Mouse (Mus musculus) cerebellum, postnatal 36 days (tissue): Measurements from ENCODE around the gene Acap3.

Experiments used
- DNase-seq, 2 experiments: peaks; one replicate each; pipeline ENCODE4 v3.0.0; 2021 to 2022; ENCODE audit warnings: mixed read lengths in 2 of 2

Acap3 gene

GRCm38 (mm10) chr4:155887674-155888073 lies 3.9 kb upstream of the Acap3 start:
- DNase-seq = no peak

GRCm38 (mm10) chr4:155888181-155888580 lies 3.4 kb upstream of the Acap3 start:
- no peak for DNase-seq

- DNase-seq = no peak
Observed at GRCm38 (mm10) chr4:155889316-155889715, 2.3 kb upstream of the Acap3 start.

GRCm38 (mm10) chr4:155891011-155891471 lies 581 bp upstream of the Acap3 start:
- peak in 1 of 2 experiments; percentile 28 for DNase-seq

- DNase-seq = peak; percentile 82 to 91
Observed at GRCm38 (mm10) chr4:155892017-155892416, 395 bp downstream of the Acap3 start.

- DNase-seq = peak in 1 of 2 experiments; percentile 43
Observed at GRCm38 (mm10) chr4:155892438-155893211, 1.0 kb downstream of the Acap3 start.

- no peak for DNase-seq
Observed at GRCm38 (mm10) chr4:155893212-155893690, 1.6 kb downstream of the Acap3 start.

GRCm38 (mm10) chr4:155894311-155894881 lies 2.8 kb downstream of the Acap3 start:
- DNase-seq = peak in 1 of 2 experiments; percentile 49

- DNase-seq = peak; percentile 83 to 84
Observed at GRCm38 (mm10) chr4:155895216-155895615, 3.6 kb downstream of the Acap3 start.

GRCm38 (mm10) chr4:155895826-155896225 lies 4.2 kb downstream of the Acap3 start:
- no peak for DNase-seq

GRCm38 (mm10) chr4:155896461-155896860 lies 4.8 kb downstream of the Acap3 start:
- no peak for DNase-seq

- peak in 1 of 2 experiments; percentile 2 for DNase-seq
Observed at GRCm38 (mm10) chr4:155898318-155898717, 6.7 kb downstream of the Acap3 start.

- DNase-seq = peak in 1 of 2 experiments; percentile 4
Observed at GRCm38 (mm10) chr4:155899355-155899754, 7.7 kb downstream of the Acap3 start.

- DNase-seq = peak in 1 of 2 experiments; percentile 38
Observed at GRCm38 (mm10) chr4:155901205-155901604, 9.6 kb downstream of the Acap3 start.

GRCm38 (mm10) chr4:155903246-155903645 lies 11.6 kb downstream of the Acap3 start:
- DNase-seq = peak; percentile 1

- peak; percentile 35 to 36 for DNase-seq
Observed at GRCm38 (mm10) chr4:155904318-155905102, 12.9 kb downstream of the Acap3 start.

GRCm38 (mm10) chr4:155905634-155906033 lies 14.0 kb downstream of the Acap3 start:
- peak in 1 of 2 experiments; percentile 1 for DNase-seq

- no peak for DNase-seq
Observed at GRCm38 (mm10) chr4:155906125-155906524, 14.5 kb downstream of the Acap3 start.

- DNase-seq = no peak
Observed at GRCm38 (mm10) chr4:155907003-155907402, 15.4 kb downstream of the Acap3 start.

GRCm38 (mm10) chr4:155908281-155908680 lies 16.7 kb downstream of the Acap3 start:
- DNase-seq = peak in 1 of 2 experiments; percentile 3

- DNase-seq = peak in 1 of 2 experiments; percentile 4
Observed at GRCm38 (mm10) chr4:155908751-155909150, 17.1 kb downstream of the Acap3 start.

- DNase-seq = no peak
Observed at GRCm38 (mm10) chr4:155932031-155932430, 40.4 kb downstream of the Acap3 start.

- peak in 1 of 2 experiments; percentile 29 for DNase-seq
Observed at GRCm38 (mm10) chr4:155943049-155943452, 51.4 kb downstream of the Acap3 start.
